Mouse (Mus musculus): ENCODE results near the gene Exoc7. TPM values are rescaled to one million over a fixed set of nuclear protein-coding genes. Genes with fewer than 3 reads are reported as not detected.

Gene Exoc7
- 63.6 TPM for polyA plus RNA-seq (2021)

DNA sequence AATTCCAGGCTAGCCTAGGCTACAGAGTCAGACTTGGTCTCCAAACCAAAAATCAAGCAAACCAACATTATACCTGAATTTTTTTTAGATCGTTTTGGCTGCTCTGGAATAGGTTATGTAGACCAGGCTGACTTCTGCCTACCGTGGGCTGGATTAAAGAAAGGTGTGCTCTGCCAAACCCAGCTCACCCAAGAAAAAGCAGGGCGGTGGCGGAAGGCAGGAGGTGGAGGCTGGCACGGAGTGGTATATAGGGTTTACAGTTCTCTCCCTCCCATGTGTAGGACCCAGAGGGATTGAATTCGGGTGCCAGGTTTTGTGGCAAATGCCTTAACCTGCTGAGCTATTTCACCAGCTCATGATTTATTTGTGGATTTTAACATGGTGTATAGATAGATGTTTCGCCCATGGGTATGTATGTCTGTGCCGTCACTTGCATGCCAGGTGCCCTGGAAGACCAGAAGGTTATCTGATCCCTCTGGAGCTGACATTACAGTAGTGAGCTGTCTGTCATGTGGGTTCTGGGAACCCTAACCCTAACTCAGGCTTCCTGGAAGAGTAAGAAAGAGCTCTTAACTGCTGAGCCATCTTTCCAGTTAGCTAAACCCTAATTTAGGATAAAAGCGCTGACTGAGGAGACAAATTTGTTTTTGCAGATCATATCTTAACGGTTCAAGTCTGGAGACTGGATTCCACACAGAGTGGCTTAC is at the start of gene Exoc7:
Exoc7 (minus strand) TSS at position 215 of the 707 bp plus-strand sequence.
- ATAC-seq: no peak
- ChIA-PET CTCF (interaction anchor here (1.1 to 2.3 kb wide), 3 partner anchors 10 to 13 kb away, joined by 3 to 11 read pairs (median 7); no protein-coding TSS in a partner anchor), POLR2A (interaction anchor here (0.9 to 1.3 kb wide), 3 partner anchors 21 to 85 kb away, joined by 3 to 4 read pairs (median 3); no protein-coding TSS in a partner anchor)
- no peak for TF ChIP-seq CTCF (IDR thresholded peaks at IDR 0.05)
- in situ Hi-C loops (cut with MboI; ENCODE audit: low pct_unique_long_range_greater_than_20kb): no loop called here
- no peaks in the 10 kb centered on the region for H3K27me3 ChIP-seq
- DNase-seq (ENCODE audit: low read depth, low spot score): no peak

DNA sequence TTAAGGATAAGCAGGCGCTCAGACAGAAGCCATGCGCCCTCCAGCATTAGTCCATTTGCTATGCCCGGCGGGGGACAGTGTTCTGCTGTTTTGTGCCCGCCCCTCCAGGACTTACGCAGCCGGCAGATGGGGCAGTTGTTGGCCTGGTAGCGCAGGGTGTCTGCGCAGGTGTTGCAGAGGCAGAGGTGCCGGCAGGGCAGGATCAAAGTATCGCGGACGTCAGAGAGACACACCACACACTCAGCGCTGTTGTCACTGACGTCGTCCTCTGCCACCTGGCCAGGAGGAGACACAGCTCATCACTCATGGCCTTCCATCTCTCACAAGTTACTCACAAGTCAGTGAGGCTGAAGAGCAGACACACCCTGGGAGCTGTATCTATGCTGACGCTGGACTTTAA is 47.5 kb upstream of the Exoc7 start:
- POLR2A ChIA-PET: interaction anchor here (0.6 kb wide), 1 partner anchor 11 kb away, joined by 3 read pairs; no protein-coding TSS in a partner anchor
- H3K27me3 ChIP-seq: no peaks in the 10 kb centered on the region
- in situ Hi-C loops (cut with MboI; ENCODE audit: low pct_unique_long_range_greater_than_20kb): no loop called here
- DNase-seq (ENCODE audit: low read depth, low spot score): no peak
- no peak for ATAC-seq
- no peak for TF ChIP-seq CTCF (IDR thresholded peaks at IDR 0.05)
- CTCF ChIA-PET: interaction anchor here (1.7 kb wide), 1 partner anchor 36 kb away, joined by 4 read pairs; no protein-coding TSS in a partner anchor

DNA sequence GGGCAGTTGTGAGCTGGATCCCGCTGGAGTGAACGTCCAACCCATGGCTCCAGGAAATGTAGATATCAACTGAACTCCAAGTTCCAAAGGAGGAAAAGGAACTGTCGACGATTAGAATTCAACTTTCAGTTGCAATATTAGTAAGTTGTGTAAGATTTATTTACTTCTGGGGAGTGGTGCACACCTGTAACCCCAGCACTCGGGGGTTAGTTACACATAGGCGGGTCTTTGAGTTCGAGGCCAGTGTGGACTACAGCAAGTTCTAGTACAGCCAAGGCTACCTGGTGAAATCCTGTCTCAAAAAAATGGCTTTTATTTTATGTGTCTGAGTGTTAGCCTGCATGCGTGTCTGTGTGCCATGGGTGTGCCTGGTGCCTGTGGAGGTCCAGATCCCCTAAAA is 46.5 kb upstream of the Exoc7 start:
- ATAC-seq (no peak), DNase-seq (ENCODE audit: low read depth, low spot score) (no peak)
- POLR2A ChIA-PET: no interaction called here
- in situ Hi-C loops (cut with MboI; ENCODE audit: low pct_unique_long_range_greater_than_20kb): no loop called here
- TF ChIP-seq CTCF (IDR thresholded peaks at IDR 0.05): no peak
- CTCF ChIA-PET: interaction anchor here (1.7 kb wide), 1 partner anchor 35 kb away, joined by 4 read pairs; no protein-coding TSS in a partner anchor
- no peaks in the 10 kb centered on the region for H3K27me3 ChIP-seq

DNA sequence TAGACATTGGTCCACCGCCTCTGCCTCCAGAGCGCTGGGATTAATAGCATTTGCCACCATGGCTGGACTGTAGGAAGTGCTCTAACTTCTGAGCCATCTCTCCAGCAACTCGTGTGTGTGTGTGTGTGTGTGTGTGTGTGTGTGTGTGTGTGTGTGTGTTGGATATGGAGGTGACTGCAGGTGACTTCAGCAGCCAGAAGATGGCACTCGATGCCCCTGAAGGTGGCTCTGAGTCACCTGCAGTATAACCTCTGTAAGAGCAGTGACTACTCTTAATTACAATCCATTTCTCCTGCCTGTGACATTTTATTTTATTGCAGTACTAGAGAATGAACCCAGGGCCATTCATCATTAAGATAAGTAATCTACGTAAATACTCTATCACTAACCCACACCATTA is 44.3 kb upstream of the Exoc7 start:
- POLR2A ChIA-PET: interaction anchor here (0.7 kb wide), 1 partner anchor 57 kb away, joined by 3 read pairs; no protein-coding TSS in a partner anchor
- DNase-seq (ENCODE audit: low read depth, low spot score): no peak
- no peaks in the 10 kb centered on the region for H3K27me3 ChIP-seq
- no peak for ATAC-seq
- CTCF ChIA-PET: interaction anchor here (1.4 kb wide), 1 partner anchor 14 kb away, joined by 3 read pairs; no protein-coding TSS in a partner anchor
- TF ChIP-seq CTCF (IDR thresholded peaks at IDR 0.05): no peak
- in situ Hi-C loops (cut with MboI; ENCODE audit: low pct_unique_long_range_greater_than_20kb): no loop called here

DNA sequence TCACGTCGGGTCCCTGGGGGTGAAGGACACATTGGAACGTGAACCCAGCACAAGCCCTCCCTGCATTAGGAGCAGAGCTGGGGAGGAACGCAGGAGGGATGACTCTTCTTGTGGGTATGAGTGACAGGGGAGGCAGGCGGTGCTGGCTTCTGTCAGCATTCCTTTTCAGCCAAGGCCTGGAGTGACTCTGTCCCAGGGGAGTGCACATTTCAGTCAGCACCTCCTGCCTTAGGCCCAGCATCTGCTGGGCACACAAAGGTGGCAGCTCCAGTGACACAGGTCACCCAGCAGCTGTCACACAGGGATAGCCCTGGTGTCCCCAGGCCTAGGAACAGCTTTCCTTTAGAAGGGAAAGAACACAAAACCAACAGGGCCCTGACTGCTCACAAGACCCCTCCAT is 40.9 kb upstream of the Exoc7 start:
- H3K27me3 ChIP-seq: no peaks in the 10 kb centered on the region
- TF ChIP-seq CTCF (IDR thresholded peaks at IDR 0.05): no peak
- in situ Hi-C loops (cut with MboI; ENCODE audit: low pct_unique_long_range_greater_than_20kb): no loop called here
- ATAC-seq: no peak
- CTCF ChIA-PET: interaction anchor here (0.9 kb wide), 1 partner anchor 141 kb away, joined by 3 read pairs; no protein-coding TSS in a partner anchor
- POLR2A ChIA-PET: no interaction called here
- no peak for DNase-seq (ENCODE audit: low read depth, low spot score)

DNA sequence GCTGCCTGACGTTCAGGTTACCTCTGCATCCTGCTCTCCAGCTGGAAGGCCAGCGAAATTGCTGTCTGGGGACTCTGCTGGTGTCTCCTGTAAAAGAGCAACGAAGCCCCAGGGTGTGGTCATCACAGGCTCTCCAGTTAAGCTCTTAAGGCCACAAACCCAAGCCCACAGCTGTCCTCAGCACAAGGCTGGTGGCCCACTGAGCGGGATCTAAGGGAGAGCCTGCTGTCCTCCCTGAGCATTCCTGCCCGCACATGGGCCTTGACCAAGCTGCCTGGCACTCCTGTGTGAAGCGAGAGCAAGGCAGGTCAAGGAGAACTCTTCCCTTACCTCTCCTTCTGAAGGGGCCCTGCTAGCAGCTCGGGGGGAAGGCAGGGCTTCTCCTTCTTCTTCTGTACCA is 40.0 kb upstream of the Exoc7 start:
- POLR2A ChIA-PET: no interaction called here
- ATAC-seq: no peak
- CTCF ChIA-PET: no interaction called here
- no peaks in the 10 kb centered on the region for H3K27me3 ChIP-seq
- in situ Hi-C loops (cut with MboI; ENCODE audit: low pct_unique_long_range_greater_than_20kb): no loop called here
- TF ChIP-seq CTCF (IDR thresholded peaks at IDR 0.05): no peak
- DNase-seq (ENCODE audit: low read depth, low spot score): no peak

DNA sequence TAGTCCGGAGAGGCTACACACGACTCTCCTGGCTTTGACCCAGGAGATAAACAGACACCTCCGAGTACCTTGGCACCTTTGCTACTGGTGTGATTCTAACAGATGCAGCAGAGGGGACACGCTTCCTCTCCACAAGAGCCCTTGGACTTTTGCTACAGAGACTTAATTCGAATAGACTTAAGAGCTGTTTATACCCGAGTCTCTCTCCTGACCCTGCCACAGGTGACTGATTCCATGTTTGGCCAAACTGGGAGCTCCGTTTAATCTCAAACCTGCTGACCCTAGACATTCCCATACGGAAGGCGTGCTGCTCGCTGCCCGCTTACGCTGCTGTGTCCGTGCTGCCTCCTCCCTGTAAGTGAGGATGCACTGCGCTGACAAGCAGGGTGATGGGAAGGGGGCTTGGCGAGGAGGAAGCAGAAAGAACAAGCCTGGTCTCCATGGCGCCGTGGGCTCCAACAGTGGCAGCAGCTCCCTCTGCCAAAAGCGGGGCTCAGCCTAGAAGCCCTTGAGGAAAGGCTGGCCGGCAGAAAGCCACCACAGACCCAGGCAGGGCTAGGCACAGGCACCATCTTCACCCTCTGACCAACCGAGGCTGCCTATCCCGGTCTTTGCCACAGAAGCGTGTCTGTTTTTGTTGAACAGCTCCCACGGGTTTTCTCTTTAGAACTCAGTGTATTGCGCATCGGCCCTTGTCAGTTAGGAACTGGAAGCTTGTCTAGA is 35.2 kb upstream of the Exoc7 start:
- POLR2A ChIA-PET: no interaction called here
- DNase-seq (ENCODE audit: low read depth, low spot score): no peak
- no peak for TF ChIP-seq CTCF (IDR thresholded peaks at IDR 0.05)
- no peaks in the 10 kb centered on the region for H3K27me3 ChIP-seq
- no peak for ATAC-seq
- in situ Hi-C loops (cut with MboI; ENCODE audit: low pct_unique_long_range_greater_than_20kb): no loop called here
- CTCF ChIA-PET: interaction anchor here (1.7 kb wide), 1 partner anchor 24 kb away, joined by 4 read pairs; no protein-coding TSS in a partner anchor

DNA sequence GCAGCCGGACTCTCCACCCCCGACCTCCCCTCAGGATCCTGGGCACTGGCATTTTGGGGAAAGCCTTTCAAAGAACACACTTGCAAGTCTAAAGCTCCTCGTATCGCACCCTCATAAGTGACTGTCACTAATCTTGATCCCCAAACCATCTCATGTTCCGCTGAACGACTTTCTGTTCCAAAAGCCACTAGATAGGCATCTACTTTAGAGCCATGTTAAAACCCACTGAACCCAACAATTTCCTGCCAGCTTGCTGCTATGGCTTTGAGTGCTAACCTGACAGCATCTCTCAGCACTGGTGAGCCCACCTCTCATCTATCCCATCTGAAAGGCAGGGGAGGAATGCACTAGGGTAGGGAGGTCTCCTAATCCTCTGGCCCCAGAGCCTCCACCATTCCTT is 30.5 kb upstream of the Exoc7 start:
- no peaks in the 10 kb centered on the region for H3K27me3 ChIP-seq
- POLR2A ChIA-PET: no interaction called here
- in situ Hi-C loops (cut with MboI; ENCODE audit: low pct_unique_long_range_greater_than_20kb): no loop called here

DNA sequence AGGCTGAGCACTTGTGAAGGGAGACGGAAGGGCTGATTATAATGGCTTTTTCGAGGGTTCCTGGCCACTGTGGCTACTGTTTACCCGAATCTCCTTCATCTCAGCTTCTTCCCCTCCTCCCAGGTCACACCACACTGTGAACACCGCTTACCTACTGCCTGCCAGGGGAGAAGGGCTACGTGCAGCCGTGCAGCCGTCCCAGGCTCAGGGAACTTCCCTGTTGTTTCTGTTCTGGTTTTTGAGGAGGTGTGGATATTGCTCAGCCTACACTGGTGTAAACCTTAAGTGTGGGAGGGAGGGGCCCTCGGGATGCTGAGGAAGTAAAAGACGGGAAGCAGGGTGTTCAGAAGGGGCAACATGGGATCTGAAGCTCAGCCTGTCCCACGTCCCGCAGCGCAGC is 30.0 kb upstream of the Exoc7 start:
- CTCF ChIA-PET: interaction anchor here (1.4 kb wide), 1 partner anchor 18 kb away, joined by 4 read pairs; no protein-coding TSS in a partner anchor
- in situ Hi-C loops (cut with MboI; ENCODE audit: low pct_unique_long_range_greater_than_20kb): no loop called here

More for the DNA sequence above, 30.5 kb upstream of the Exoc7 start:
- CTCF ChIA-PET: interaction anchor here (1.4 kb wide), 1 partner anchor 19 kb away, joined by 4 read pairs; no protein-coding TSS in a partner anchor
- no peak for DNase-seq (ENCODE audit: low read depth, low spot score)
- ATAC-seq: no peak
- TF ChIP-seq CTCF (IDR thresholded peaks at IDR 0.05): no peak

DNA sequence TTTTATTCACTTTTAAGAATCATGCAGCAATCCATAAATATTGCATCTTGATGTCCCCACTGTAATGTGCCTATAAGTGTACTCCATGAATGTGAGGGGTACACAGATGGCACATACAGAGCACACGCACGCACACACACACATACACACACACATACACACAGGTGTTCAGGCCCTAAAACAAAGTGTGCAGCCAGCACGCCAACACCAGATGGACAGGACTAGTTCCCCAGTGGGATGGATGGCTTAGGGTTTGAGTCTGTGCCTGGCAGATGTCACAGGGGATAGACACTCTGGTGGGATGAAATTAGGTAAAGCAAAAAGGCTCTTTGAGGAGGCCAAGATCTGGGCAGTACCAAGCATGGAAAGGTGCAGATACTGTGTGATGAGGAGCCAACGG is 29.4 kb upstream of the Exoc7 start:
- in situ Hi-C loops (cut with MboI; ENCODE audit: low pct_unique_long_range_greater_than_20kb): no loop called here
- ChIA-PET CTCF (interaction anchor here (0.8 to 1.7 kb wide), 4 partner anchors 18 to 101 kb away, joined by 3 to 13 read pairs (median 3); no protein-coding TSS in a partner anchor), POLR2A (interaction anchor here (1.5 to 1.7 kb wide), 2 partner anchors 11 to 17 kb away, joined by 4 to 5 read pairs; no protein-coding TSS in a partner anchor)
- no peak for TF ChIP-seq CTCF (IDR thresholded peaks at IDR 0.05)
- no peak for ATAC-seq
- no peaks in the 10 kb centered on the region for H3K27me3 ChIP-seq
- no peak for DNase-seq (ENCODE audit: low read depth, low spot score)

More for the DNA sequence above, 30.0 kb upstream of the Exoc7 start:
- POLR2A ChIA-PET: no interaction called here
- no peak for DNase-seq (ENCODE audit: low read depth, low spot score)
- TF ChIP-seq CTCF (IDR thresholded peaks at IDR 0.05): no peak
- ATAC-seq: no peak
- H3K27me3 ChIP-seq: no peaks in the 10 kb centered on the region
